Mouse (Mus musculus): ENCODE data around the gene Atp6v1e1. TPM values are rescaled to one million over a fixed set of nuclear protein-coding genes. Genes with fewer than 3 reads are reported as not detected.
"Not testable (repeated sequence)": the region's sequence is repeated elsewhere in the genome, so short reads cannot be mapped to it uniquely, and the experiment has no call there.

Gene Atp6v1e1
- polyA plus RNA-seq (2014; fragmentation: Nextera tagmentation; extraction: Ambion mirVana): 128 and 141 TPM in 2 replicates

DNA sequence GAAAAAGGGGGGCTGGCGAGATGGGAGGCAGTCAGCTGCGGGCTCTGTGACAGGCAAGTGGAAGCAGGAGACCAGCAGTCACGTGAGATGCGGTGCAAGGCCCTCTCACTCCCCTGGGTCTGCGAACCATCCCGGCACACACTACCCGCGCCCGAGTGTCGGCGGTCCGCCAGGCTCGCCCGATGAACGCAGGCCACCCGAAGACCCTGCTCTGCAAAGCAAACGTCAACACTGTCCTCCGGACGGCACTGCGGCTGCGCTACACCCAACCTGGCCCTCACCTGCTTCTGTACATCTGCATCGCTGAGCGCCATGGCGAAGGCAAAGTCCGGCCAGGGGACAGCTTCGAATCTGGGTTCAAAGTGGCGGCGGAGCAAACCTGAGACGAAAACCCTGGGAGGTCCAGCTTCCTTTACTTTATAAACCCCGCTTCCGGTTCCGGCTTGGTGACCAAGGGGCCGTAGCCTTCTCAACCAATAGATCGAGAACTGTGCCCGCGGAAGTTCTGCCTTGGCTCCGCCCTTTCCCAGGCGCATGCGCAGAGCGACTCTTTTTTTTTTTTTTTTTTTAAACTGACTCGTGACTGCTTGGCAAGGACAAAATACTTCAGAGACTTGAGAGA, at the start of gene Atp6v1e1:
Gene Atp6v1e1 (minus strand): TSS at position 487 of the 622 bp plus-strand sequence.
- Histone ChIP-seq H3K27ac (replicated peaks; ENCODE audit: low read depth, low read length) (peak within 1 kb of the TSS; percentile 89), H3K4me1 (ENCODE audit: control insufficient read depth, insufficient read depth, low read length) (peaks cover 10% of the 10 kb centered on the region), H3K27me3 (replicated peaks; ENCODE audit: control insufficient read depth, insufficient read depth, low read length) (no peaks in the 10 kb centered on the region), H3K9me3 (ENCODE audit: control insufficient read depth, low read length) (no peaks in the 10 kb centered on the region), H3K4me2 (ENCODE audit: low read depth, low read length) (peak within 1 kb of the TSS; percentile 69), H3K36me3 (ENCODE audit: control insufficient read depth, insufficient read depth, low read length) (peaks cover 15% of the 10 kb centered on the region), H3K4me3 (ENCODE audit: low read depth, low read length) (peak within 1 kb of the TSS; percentile 96), H3K9ac (ENCODE audit: low read depth, low read length) (peak within 1 kb of the TSS; percentile 84)
- ATAC-seq (ENCODE audit: low read depth) (peak; percentile 97), DNase-seq (ENCODE audit: low spot score) (peak; percentile 98)
- under 1% methylated on average over 31 of the region's 41 CpGs for WGBS

DNA sequence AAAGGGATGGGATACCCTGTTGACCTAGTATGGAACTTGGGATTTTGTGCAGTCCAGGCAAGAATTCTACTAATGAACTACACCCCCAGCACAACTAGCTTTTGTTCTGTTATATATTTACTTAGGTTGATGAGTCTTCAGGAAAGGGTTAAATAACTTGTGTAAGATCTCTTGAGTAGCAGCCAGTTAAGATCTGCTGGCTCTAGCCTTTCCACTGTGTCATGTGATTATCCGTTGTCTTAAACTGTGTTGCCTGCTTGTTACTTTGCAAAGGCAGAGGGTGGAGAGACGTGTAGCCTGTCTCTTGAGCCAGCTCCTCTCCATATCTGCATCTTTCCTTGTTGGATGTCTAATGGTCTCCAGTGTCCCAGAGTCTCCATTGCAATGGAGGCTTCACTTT, 48.7 kb upstream of the Atp6v1e1 start:
- 81% methylated on average over 2 of the region's 2 CpGs for WGBS
- no peak overlapping the region for H3K9ac ChIP-seq (ENCODE audit: low read depth, low read length)

DNA sequence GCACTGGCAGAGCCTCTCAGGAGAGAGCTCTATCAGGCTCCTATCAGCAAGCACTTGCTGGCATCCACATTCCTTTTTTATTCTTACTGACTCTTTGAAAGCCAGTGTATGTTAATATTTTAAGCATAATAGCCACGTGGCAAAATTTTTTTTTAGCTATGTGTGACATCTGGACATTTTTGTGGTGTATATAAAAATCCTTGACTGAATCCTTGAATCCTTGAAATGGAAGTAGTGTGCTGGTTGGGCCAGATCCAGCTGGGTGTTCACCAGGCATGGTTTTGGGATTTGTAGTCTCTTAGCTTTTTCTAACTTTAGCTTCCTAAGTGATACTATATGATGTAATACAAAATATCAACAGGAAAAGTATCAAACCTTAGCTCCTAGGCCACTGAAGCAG, 46.2 kb upstream of the Atp6v1e1 start:
- H3K4me1 ChIP-seq (ENCODE audit: control insufficient read depth, insufficient read depth, low read length): no peaks in the 10 kb centered on the region
- peaks cover 35% of the 10 kb centered on the region for H3K36me3 ChIP-seq (ENCODE audit: control insufficient read depth, insufficient read depth, low read length)
- no peak overlapping the region for H3K9ac ChIP-seq (ENCODE audit: low read depth, low read length)
- H3K27me3 ChIP-seq (replicated peaks; ENCODE audit: control insufficient read depth, insufficient read depth, low read length): no peaks in the 10 kb centered on the region
- DNase-seq (ENCODE audit: low spot score) (peak; percentile 17), ATAC-seq (ENCODE audit: low read depth) (no peak)
- WGBS: 48% methylated on average over 1 of the region's 1 CpGs
- no peak overlapping the region for H3K27ac ChIP-seq (replicated peaks; ENCODE audit: low read depth, low read length)
- no peak overlapping the region for H3K4me2 ChIP-seq (ENCODE audit: low read depth, low read length)
- H3K4me3 ChIP-seq (ENCODE audit: low read depth, low read length): no peak overlapping the region
- no peaks in the 10 kb centered on the region for H3K9me3 ChIP-seq (ENCODE audit: control insufficient read depth, low read length)

More for the DNA sequence above, 48.7 kb upstream of the Atp6v1e1 start:
- no peak overlapping the region for H3K4me3 ChIP-seq (ENCODE audit: low read depth, low read length)
- DNase-seq (ENCODE audit: low spot score) (no peak), ATAC-seq (ENCODE audit: low read depth) (no peak)
- H3K4me2 ChIP-seq (ENCODE audit: low read depth, low read length): no peak overlapping the region
- H3K36me3 ChIP-seq (ENCODE audit: control insufficient read depth, insufficient read depth, low read length): peaks cover 18% of the 10 kb centered on the region
- H3K9me3 ChIP-seq (ENCODE audit: control insufficient read depth, low read length): no peaks in the 10 kb centered on the region
- H3K27ac ChIP-seq (replicated peaks; ENCODE audit: low read depth, low read length): no peak overlapping the region
- H3K4me1 ChIP-seq (ENCODE audit: control insufficient read depth, insufficient read depth, low read length): no peaks in the 10 kb centered on the region
- H3K27me3 ChIP-seq (replicated peaks; ENCODE audit: control insufficient read depth, insufficient read depth, low read length): no peaks in the 10 kb centered on the region

DNA sequence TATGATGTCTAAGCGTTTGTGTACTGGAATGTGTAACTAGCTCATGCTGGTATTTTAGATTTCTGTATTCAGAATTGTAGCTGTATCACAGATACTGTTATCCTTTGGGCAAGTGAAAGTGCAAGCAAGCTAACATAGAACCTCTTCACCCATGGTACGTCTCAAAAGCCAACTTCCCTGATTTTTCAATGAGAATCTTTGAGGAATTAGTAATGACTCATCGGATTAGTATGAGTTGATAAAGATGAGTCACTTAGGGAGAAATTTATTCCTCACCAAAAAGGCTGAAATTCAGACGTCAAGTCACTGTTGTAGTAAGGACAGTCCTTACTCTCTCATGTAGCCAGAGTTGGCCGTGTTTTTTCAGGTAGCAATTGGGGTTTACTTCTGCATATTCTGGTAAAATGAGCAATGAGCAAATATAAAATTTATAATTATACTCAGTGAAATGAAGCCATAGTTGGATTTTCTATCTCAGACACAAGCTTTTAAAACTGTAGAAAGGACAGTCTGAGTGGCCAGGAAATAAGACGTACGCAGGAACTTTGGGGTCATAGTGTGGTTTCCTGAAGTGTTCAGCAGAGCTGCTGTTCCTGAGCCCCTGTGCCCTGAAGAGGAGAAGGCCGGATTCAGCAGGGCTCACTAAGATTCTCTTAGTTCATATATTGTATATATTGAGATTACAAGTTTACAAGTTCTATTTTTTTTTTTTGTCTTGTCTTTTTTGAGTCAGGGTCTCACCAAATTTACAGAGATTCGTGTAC, 43.6 kb upstream of the Atp6v1e1 start:
- 80% methylated on average over 9 of the region's 9 CpGs for WGBS

GRCm38 (mm10) chr6:120860079-120860478, 37.5 kb upstream of the Atp6v1e1 start:
- Histone ChIP-seq H3K9ac (ENCODE audit: low read depth, low read length) (no peak overlapping the region), H3K27me3 (replicated peaks; ENCODE audit: control insufficient read depth, insufficient read depth, low read length) (no peaks in the 10 kb centered on the region), H3K9me3 (ENCODE audit: control insufficient read depth, low read length) (no peaks in the 10 kb centered on the region), H3K4me3 (ENCODE audit: low read depth, low read length) (no peak overlapping the region), H3K27ac (replicated peaks; ENCODE audit: low read depth, low read length) (no peak overlapping the region), H3K36me3 (ENCODE audit: control insufficient read depth, insufficient read depth, low read length) (peaks cover 33% of the 10 kb centered on the region), H3K4me2 (ENCODE audit: low read depth, low read length) (no peak overlapping the region), H3K4me1 (ENCODE audit: control insufficient read depth, insufficient read depth, low read length) (no peaks in the 10 kb centered on the region)
- ATAC-seq (ENCODE audit: low read depth) (no peak), DNase-seq (ENCODE audit: low spot score) (no peak)
- 92% methylated on average over 3 of the region's 3 CpGs for WGBS

More for the DNA sequence above, 43.6 kb upstream of the Atp6v1e1 start:
- Histone ChIP-seq H3K4me3 (ENCODE audit: low read depth, low read length) (no peak overlapping the region), H3K4me1 (ENCODE audit: control insufficient read depth, insufficient read depth, low read length) (no peaks in the 10 kb centered on the region), H3K4me2 (ENCODE audit: low read depth, low read length) (no peak overlapping the region), H3K27ac (replicated peaks; ENCODE audit: low read depth, low read length) (no peak overlapping the region), H3K9ac (ENCODE audit: low read depth, low read length) (no peak overlapping the region), H3K36me3 (ENCODE audit: control insufficient read depth, insufficient read depth, low read length) (peaks cover 36% of the 10 kb centered on the region), H3K9me3 (ENCODE audit: control insufficient read depth, low read length) (no peaks in the 10 kb centered on the region), H3K27me3 (replicated peaks; ENCODE audit: control insufficient read depth, insufficient read depth, low read length) (no peaks in the 10 kb centered on the region)
- DNase-seq (ENCODE audit: low spot score) (no peak), ATAC-seq (ENCODE audit: low read depth) (no peak)

DNA sequence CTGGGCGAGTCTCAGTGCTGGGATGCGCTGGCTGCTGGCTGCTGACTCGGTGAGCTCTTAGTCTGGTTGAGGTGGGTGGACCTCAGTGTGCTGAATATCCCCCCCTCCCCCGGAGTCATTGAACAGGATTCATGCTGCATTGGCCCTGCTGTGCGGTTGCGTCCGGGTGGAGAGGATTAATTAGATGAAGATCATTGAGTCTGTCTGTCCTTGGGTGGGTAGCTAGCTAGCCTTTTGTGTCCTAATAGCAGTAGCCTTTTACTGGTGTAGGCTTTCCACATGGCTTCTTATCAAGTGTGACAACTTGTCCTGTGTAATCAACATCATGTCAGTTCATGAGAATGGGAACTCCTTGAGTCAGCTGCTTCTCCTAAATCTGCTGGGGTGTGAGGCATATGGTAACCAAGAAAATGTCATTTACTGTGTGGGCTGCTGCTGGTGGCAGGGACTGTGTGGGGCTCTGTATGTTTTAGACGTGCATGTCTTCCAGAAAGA, 35.7 kb upstream of the Atp6v1e1 start:
- Histone ChIP-seq H3K9ac (ENCODE audit: low read depth, low read length) (no peak overlapping the region), H3K27ac (replicated peaks; ENCODE audit: low read depth, low read length) (no peak overlapping the region), H3K36me3 (ENCODE audit: control insufficient read depth, insufficient read depth, low read length) (peaks cover 39% of the 10 kb centered on the region), H3K9me3 (ENCODE audit: control insufficient read depth, low read length) (no peaks in the 10 kb centered on the region), H3K4me1 (ENCODE audit: control insufficient read depth, insufficient read depth, low read length) (no peaks in the 10 kb centered on the region), H3K27me3 (replicated peaks; ENCODE audit: control insufficient read depth, insufficient read depth, low read length) (no peaks in the 10 kb centered on the region), H3K4me3 (ENCODE audit: low read depth, low read length) (no peak overlapping the region), H3K4me2 (ENCODE audit: low read depth, low read length) (no peak overlapping the region)
- 74% methylated on average over 8 of the region's 8 CpGs for WGBS
- DNase-seq (ENCODE audit: low spot score) (peak; percentile 77), ATAC-seq (ENCODE audit: low read depth) (peak; percentile 91; the same call in 1 of the 2 replicates)

DNA sequence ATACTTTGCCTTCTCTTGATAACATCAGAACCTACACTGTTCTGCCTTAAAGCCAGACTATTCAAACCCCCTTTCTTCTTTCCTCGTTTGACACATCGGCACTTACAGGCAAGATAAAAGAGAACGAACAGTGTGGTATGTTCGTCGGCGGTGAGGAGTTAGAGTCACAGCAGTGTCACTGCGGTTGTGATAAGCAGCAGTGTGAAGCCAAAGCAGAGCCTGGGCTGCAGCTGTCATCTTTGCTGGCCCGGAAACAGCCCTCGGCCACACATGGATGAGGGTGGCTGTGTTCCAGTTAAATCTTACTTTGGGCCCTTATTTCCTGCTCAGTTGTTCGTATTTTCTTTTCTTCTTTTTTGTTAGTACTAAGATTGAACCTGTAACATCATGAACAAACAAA, 31.8 kb upstream of the Atp6v1e1 start:
- Histone ChIP-seq H3K4me2 (ENCODE audit: low read depth, low read length) (no peak overlapping the region), H3K4me3 (ENCODE audit: low read depth, low read length) (no peak overlapping the region), H3K27ac (replicated peaks; ENCODE audit: low read depth, low read length) (no peak overlapping the region), H3K36me3 (ENCODE audit: control insufficient read depth, insufficient read depth, low read length) (peaks cover 45% of the 10 kb centered on the region), H3K27me3 (replicated peaks; ENCODE audit: control insufficient read depth, insufficient read depth, low read length) (no peaks in the 10 kb centered on the region), H3K4me1 (ENCODE audit: control insufficient read depth, insufficient read depth, low read length) (no peaks in the 10 kb centered on the region), H3K9ac (ENCODE audit: low read depth, low read length) (no peak overlapping the region), H3K9me3 (ENCODE audit: control insufficient read depth, low read length) (no peaks in the 10 kb centered on the region)
- no peak for DNase-seq (ENCODE audit: low spot score)
- ATAC-seq (ENCODE audit: low read depth): no peak
- WGBS: 89% methylated on average over 10 of the region's 10 CpGs

GRCm38 (mm10) chr6:120850720-120851119, 28.1 kb upstream of the Atp6v1e1 start:
- not testable (repeated sequence) for ATAC-seq (ENCODE audit: low read depth); H3K4me1 ChIP-seq (ENCODE audit: control insufficient read depth, insufficient read depth, low read length); H3K4me2 ChIP-seq (ENCODE audit: low read depth, low read length); DNase-seq (ENCODE audit: low spot score); H3K4me3 ChIP-seq (ENCODE audit: low read depth, low read length); H3K9ac ChIP-seq (ENCODE audit: low read depth, low read length); H3K27ac ChIP-seq (replicated peaks; ENCODE audit: low read depth, low read length); H3K9me3 ChIP-seq (ENCODE audit: control insufficient read depth, low read length); H3K27me3 ChIP-seq (replicated peaks; ENCODE audit: control insufficient read depth, insufficient read depth, low read length)
- peaks cover 49% of the 10 kb centered on the region for H3K36me3 ChIP-seq (ENCODE audit: control insufficient read depth, insufficient read depth, low read length)
